Mouse (Mus musculus) urinary bladder, postnatal 4 days (tissue): Measurements from ENCODE around the gene Nek7.

Experiments
- DNase-seq, 2 experiments: peaks; one replicate each; pipeline ENCODE4 v3.0.0; 2021 to 2022; ENCODE audit warnings: low spot score in 2 of 2

Nek7 gene

GRCm38 (mm10) chr1:138510566-138510965, 109.4 kb downstream of the Nek7 start:
- DNase-seq: no peak

GRCm38 (mm10) chr1:138507446-138508043, 112.4 kb downstream of the Nek7 start:
- DNase-seq: no peak

- DNase-seq: no peak
Measured at GRCm38 (mm10) chr1:138507014-138507413, 112.9 kb downstream of the Nek7 start.

- DNase-seq: no peak
Measured at GRCm38 (mm10) chr1:138504228-138504627, 115.7 kb downstream of the Nek7 start.

GRCm38 (mm10) chr1:138500691-138501090, 119.2 kb downstream of the Nek7 start:
- no peak for DNase-seq

- no peak for DNase-seq
Measured at GRCm38 (mm10) chr1:138500155-138500554, 119.8 kb downstream of the Nek7 start.

GRCm38 (mm10) chr1:138499461-138499860, 120.5 kb downstream of the Nek7 start:
- DNase-seq: no peak

- DNase-seq: no peak
Measured at GRCm38 (mm10) chr1:138491382-138492097, 128.4 kb downstream of the Nek7 start.

GRCm38 (mm10) chr1:138487569-138487968, 132.4 kb downstream of the Nek7 start:
- no peak for DNase-seq

GRCm38 (mm10) chr1:138480694-138481093, 139.2 kb downstream of the Nek7 start:
- DNase-seq: no peak

- no peak for DNase-seq
Measured at GRCm38 (mm10) chr1:138465352-138465751, 154.6 kb downstream of the Nek7 start.

GRCm38 (mm10) chr1:138461425-138461824, 158.5 kb downstream of the Nek7 start:
- no peak for DNase-seq

- no peak for DNase-seq
Measured at GRCm38 (mm10) chr1:138449476-138449851, 170.5 kb downstream of the Nek7 start.

GRCm38 (mm10) chr1:138448635-138449475, 171.1 kb downstream of the Nek7 start:
- DNase-seq: no peak

- no peak for DNase-seq
Measured at GRCm38 (mm10) chr1:138446846-138447245, 173.1 kb downstream of the Nek7 start.
